In the genomic region with DNA sequence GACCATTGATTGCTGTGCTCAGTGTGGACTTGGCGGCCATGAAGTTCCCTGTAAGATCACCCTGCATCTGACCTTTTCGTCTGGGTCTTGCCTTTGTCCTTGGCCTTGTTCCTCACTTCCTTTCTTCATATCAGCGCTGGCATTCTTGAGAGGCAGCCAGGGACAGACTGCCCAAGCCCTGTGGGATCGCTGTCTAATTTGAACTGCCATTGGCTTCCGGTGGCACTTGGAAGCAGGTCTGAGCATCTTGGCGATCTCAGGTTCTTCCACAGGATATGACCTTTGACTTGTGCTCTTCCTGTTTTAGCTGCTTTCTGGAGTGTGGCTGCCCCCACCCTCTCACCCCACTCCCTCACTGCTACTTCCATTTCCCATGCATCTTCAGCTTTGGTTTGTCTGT, we compare ENCODE assay signal across 11 mouse cellular contexts.
A peak's percentile ranks its signal among the peaks of the same experiment; 100 is the strongest.
DNase-seq lines count a peak whose midpoint lies in the region.
"Had no signal": no experiment of that assay in that cellular context is flagged by ENCODE, and none has a peak within 500 bp of the region (broad histone marks: within the 10 kb centered on the region; RNA-seq: fewer than 3 reads in every experiment).

No protein-coding gene starts in this region.

- intact Hi-C loops in gastrocnemius, postnatal 36 days (cut with DNase I): no loop called here

- peak; percentile 22 to 28 for DNase-seq in cerebellum, postnatal 10 days
- DNase-seq in cerebellum, adult 8-10 months: no peak
- DNase-seq in ZHBTc4 (ENCODE audit: low read depth, low spot score): peak; percentile 9
- peak; percentile 24 to 38 for DNase-seq in gastrocnemius, postnatal 36 days
- DNase-seq in lung, adult 18-20 months: peak; percentile 65 to 76
- DNase-seq in spleen, postnatal 14 days (ENCODE audit: low spot score in 2 of 2): no peak
- no peak for DNase-seq in right cerebral cortex, postnatal 14 days
- DNase-seq in thymus, postnatal 36 days: no peak
- DNase-seq: cerebellum, adult 18-20 months; forebrain, postnatal 0 days; right cerebral cortex, postnatal 4 days had no signal

Comparison
In these comparisons a context has a peak if more than half of its experiments do, and no peak if none do; other contexts are left out.
1. DNase-seq: peak in cerebellum, postnatal 10 days (2 of 2), ZHBTc4 (single experiment), gastrocnemius, postnatal 36 days (2 of 2) and lung, adult 18-20 months (2 of 2); none in cerebellum, adult 8-10 months (single experiment), spleen, postnatal 14 days (0 of 2), right cerebral cortex, postnatal 14 days (single experiment) and thymus, postnatal 36 days (0 of 2).